Mouse (Mus musculus) thymus, adult 2 months (tissue): Measurements from ENCODE around the gene Natd1.

ENCODE experiments used
- CTCF ChIP-seq: fragments of 200-500 bp; IDR thresholded peaks from 2 replicates; pipeline ENCODE4 v1.5.1; 2012; ENCODE audit warnings: mild to moderate bottlenecking, control low read depth, low read length, moderate library complexity, borderline replicate concordance; ENCODE audit not compliant: control insufficient read depth, poor library complexity, insufficient read depth; ENCODE audit errors: extremely low read depth
- POLR2A ChIP-seq: fragments of 200-500 bp; IDR thresholded peaks from 2 replicates; pipeline ENCODE4 v1.6.1; 2012; ENCODE audit warnings: mild to moderate bottlenecking, low read length, control low read depth, moderate library complexity; ENCODE audit not compliant: control insufficient read depth, poor library complexity, insufficient read depth; ENCODE audit errors: extremely low read depth

GRCm38 (mm10) chr11:60931282-60931868 is 16.8 kb upstream of the Natd1 start:
- TF ChIP-seq POLR2A = no peak
- TF ChIP-seq CTCF = no peak
